Comparison of ENCODE assay signal across 13 mouse cellular contexts in genomic region chr14:45153258-45153657, GRCm38 (mm10).
DNase-seq lines count a peak whose midpoint lies in the region; ATAC-seq and TF ChIP-seq lines count a peak whose summit lies in the region.
"Had no signal": no experiment of that assay in that cellular context is flagged by ENCODE, and none has a peak within 500 bp of the region (broad histone marks: within the 10 kb centered on the region; RNA-seq: fewer than 3 reads in every experiment).

No protein-coding gene starts in this region.

- DNase-seq in embryonic facial prominence, embryonic 11.5 days (ENCODE audit: low spot score), result peak; percentile 55
- DNase-seq in embryonic facial prominence, embryonic 10.5 days (ENCODE audit: low spot score), result no peak
- peak; percentile 82 for DNase-seq in lung, embryonic 14.5 days
- DNase-seq in lung, adult 18-20 months, result no peak
- DNase-seq in ZHBTc4 (ENCODE audit: low read depth, low spot score), result peak; percentile 21
- DNase-seq in retina, embryonic 14.5 days (ENCODE audit: low spot score), result peak; percentile 67
- no peak for DNase-seq in left cerebral cortex, postnatal 14 days (ENCODE audit: low spot score in 2 of 2)
- DNase-seq: adrenal gland, adult 8-10 months; cerebellum, postnatal 36 days had no signal

- H3K4me2 ChIP-seq in embryonic facial prominence, embryonic 11.5 days (ENCODE audit: low read depth, low read length), result no peak overlapping the region
- no peak overlapping the region for H3K4me2 ChIP-seq in lung, embryonic 14.5 days
- no peak overlapping the region for H3K4me2 ChIP-seq in intestine, postnatal 0 days (replicated peaks; ENCODE audit: low read depth)
- H3K4me2 ChIP-seq: heart, embryonic 15.5 days; limb, embryonic 12.5 days had no signal

- no peaks in the 10 kb centered on the region for H3K36me3 ChIP-seq in embryonic facial prominence, embryonic 11.5 days (replicated peaks; ENCODE audit: control insufficient read depth, insufficient read depth, low read depth, low read length)
- H3K36me3 ChIP-seq in embryonic facial prominence, embryonic 10.5 days (replicated peaks), result no peaks in the 10 kb centered on the region
- H3K36me3 ChIP-seq in lung, embryonic 14.5 days (ENCODE audit: insufficient read depth), result no peaks in the 10 kb centered on the region
- no peaks in the 10 kb centered on the region; the same call in 1 of the 2 replicates for H3K36me3 ChIP-seq in intestine, postnatal 0 days (ENCODE audit: control insufficient read depth, insufficient read depth)
- H3K36me3 ChIP-seq: heart, embryonic 15.5 days had no signal

- intact Hi-C loops in left cerebral cortex, postnatal 14 days (cut with DNase I), result no loop called here

- no peak overlapping the region for H3K4me3 ChIP-seq in embryonic facial prominence, embryonic 11.5 days (ENCODE audit: low read depth, low read length)
- no peak overlapping the region for H3K4me3 ChIP-seq in embryonic facial prominence, embryonic 10.5 days
- no peak overlapping the region for H3K4me3 ChIP-seq in lung, embryonic 14.5 days (ENCODE audit: low read depth, low read length)
- no peak overlapping the region for H3K4me3 ChIP-seq in intestine, postnatal 0 days (ENCODE audit: low read depth, low read length)
- H3K4me3 ChIP-seq: heart, embryonic 15.5 days; limb, embryonic 12.5 days; megakaryocyte, embryonic 14.5 days had no signal

- no peaks in the 10 kb centered on the region for H3K27me3 ChIP-seq in embryonic facial prominence, embryonic 11.5 days (ENCODE audit: control insufficient read depth, insufficient read depth, low read length)
- H3K27me3 ChIP-seq in embryonic facial prominence, embryonic 10.5 days (replicated peaks; ENCODE audit: low read depth, poor library complexity, severe bottlenecking), result no peaks in the 10 kb centered on the region
- H3K27me3 ChIP-seq in lung, embryonic 14.5 days (ENCODE audit: insufficient read depth, low read length), result no peaks in the 10 kb centered on the region
- H3K27me3 ChIP-seq in intestine, postnatal 0 days (replicated peaks; ENCODE audit: control insufficient read depth, insufficient read depth, low read length), result no peaks in the 10 kb centered on the region
- H3K27me3 ChIP-seq: heart, embryonic 15.5 days; limb, embryonic 12.5 days had no signal

- no peak overlapping the region for H3K9ac ChIP-seq in embryonic facial prominence, embryonic 11.5 days (replicated peaks; ENCODE audit: low read length)
- no peak overlapping the region for H3K9ac ChIP-seq in lung, embryonic 14.5 days
- no peak overlapping the region for H3K9ac ChIP-seq in intestine, postnatal 0 days (ENCODE audit: low read depth, low read length)
- H3K9ac ChIP-seq: heart, embryonic 15.5 days; limb, embryonic 12.5 days had no signal

- no peaks in the 10 kb centered on the region for H3K9me3 ChIP-seq in embryonic facial prominence, embryonic 11.5 days (replicated peaks; ENCODE audit: control insufficient read depth, low read length)
- H3K9me3 ChIP-seq in embryonic facial prominence, embryonic 10.5 days, result no peaks in the 10 kb centered on the region
- H3K9me3 ChIP-seq in lung, embryonic 14.5 days (ENCODE audit: low read depth, low read length), result no peaks in the 10 kb centered on the region
- H3K9me3 ChIP-seq in intestine, postnatal 0 days (ENCODE audit: control insufficient read depth), result no peaks in the 10 kb centered on the region
- H3K9me3 ChIP-seq: heart, embryonic 15.5 days; limb, embryonic 12.5 days; megakaryocyte, embryonic 14.5 days had no signal

- no peak overlapping the region for H3K27ac ChIP-seq in embryonic facial prominence, embryonic 11.5 days (replicated peaks; ENCODE audit: low read depth, low read length)
- no peak overlapping the region for H3K27ac ChIP-seq in embryonic facial prominence, embryonic 10.5 days (replicated peaks)
- H3K27ac ChIP-seq in lung, embryonic 14.5 days (ENCODE audit: low read depth), result no peak overlapping the region
- no peak overlapping the region for H3K27ac ChIP-seq in intestine, postnatal 0 days (ENCODE audit: low read depth, low read length)
- H3K27ac ChIP-seq: heart, embryonic 15.5 days; limb, embryonic 12.5 days had no signal

- no peaks in the 10 kb centered on the region for H3K4me1 ChIP-seq in embryonic facial prominence, embryonic 11.5 days (ENCODE audit: control insufficient read depth, insufficient read depth, low read length)
- H3K4me1 ChIP-seq in embryonic facial prominence, embryonic 10.5 days, result no peaks in the 10 kb centered on the region
- no peaks in the 10 kb centered on the region for H3K4me1 ChIP-seq in lung, embryonic 14.5 days (ENCODE audit: insufficient read depth)
- no peaks in the 10 kb centered on the region for H3K4me1 ChIP-seq in intestine, postnatal 0 days (replicated peaks; ENCODE audit: control insufficient read depth, insufficient read depth, low read length)
- H3K4me1 ChIP-seq: heart, embryonic 15.5 days; limb, embryonic 12.5 days had no signal

- WGBS in embryonic facial prominence, embryonic 11.5 days, result 81% methylated on average over 2 of the region's 2 CpGs
- WGBS in embryonic facial prominence, embryonic 10.5 days, result 80% methylated on average over 2 of the region's 2 CpGs
- 78% methylated on average over 2 of the region's 2 CpGs for WGBS in lung, embryonic 14.5 days
- WGBS in intestine, postnatal 0 days, result 90% methylated on average over 2 of the region's 2 CpGs

- peak; percentile 27 for TF ChIP-seq CTCF in lung, embryonic 14.5 days (IDR thresholded peaks at IDR 0.05; ENCODE audit: low read depth)
- no peak for TF ChIP-seq CTCF in intestine, postnatal 0 days (IDR thresholded peaks at IDR 0.05; ENCODE audit: low read depth)

- no peak for ATAC-seq in embryonic facial prominence, embryonic 11.5 days (replicated peaks; ENCODE audit: insufficient number of reproducible peaks, low FRiP score, low TSS enrichment, low read depth)
- no peak for ATAC-seq in lung, embryonic 14.5 days (ENCODE audit: insufficient read depth)
- ATAC-seq in intestine, postnatal 0 days, result no peak

Comparison
In these comparisons a context has a peak if more than half of its experiments do, and no peak if none do; other contexts are left out.
1. DNase-seq: peak in embryonic facial prominence, embryonic 11.5 days (single experiment), lung, embryonic 14.5 days (single experiment), ZHBTc4 (single experiment) and retina, embryonic 14.5 days (single experiment); none in embryonic facial prominence, embryonic 10.5 days (single experiment), lung, adult 18-20 months (0 of 2) and left cerebral cortex, postnatal 14 days (0 of 2).